15 mouse cellular contexts compared by ENCODE assay signal in the genomic region with DNA sequence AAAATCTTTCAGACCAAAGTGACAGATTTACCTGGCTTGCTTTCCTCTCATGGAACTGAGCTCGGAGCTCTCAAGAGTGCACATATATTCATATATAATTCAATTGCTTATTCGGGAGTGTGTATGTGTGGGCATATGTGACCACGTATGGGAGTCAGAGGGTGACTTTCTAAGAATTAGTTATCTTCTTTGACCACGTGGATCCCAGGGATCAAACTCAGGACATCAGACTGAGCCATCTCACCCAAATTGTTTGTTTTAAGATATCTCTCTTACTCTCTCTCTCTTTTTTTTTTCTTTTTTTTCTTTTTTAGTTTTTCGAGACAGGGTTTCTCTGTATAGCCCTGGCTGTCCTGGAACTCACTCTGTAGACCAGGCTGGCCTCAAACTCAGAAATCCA.
"Had no signal": no experiment of that assay in that cellular context is flagged by ENCODE, and none has a peak within 500 bp of the region (broad histone marks: within the 10 kb centered on the region; RNA-seq: fewer than 3 reads in every experiment).

No protein-coding gene starts in this region.

- ATAC-seq: inflammation-experienced regulatory T-cells, adult 6 months; intestine, embryonic 16.5 days; lung, postnatal 0 days; midbrain, embryonic 13.5 days; midbrain, embryonic 16.5 days had no signal

- H3K9me3 ChIP-seq: megakaryocyte, embryonic 14.5 days; midbrain, embryonic 10.5 days; midbrain, embryonic 13.5 days; neural tube, embryonic 12.5 days had no signal

- H3K36me3 ChIP-seq: midbrain, embryonic 13.5 days; neural tube, embryonic 12.5 days had no signal

- H3K4me3 ChIP-seq: neural tube, embryonic 12.5 days had no signal

- H3K27ac ChIP-seq: left cerebral cortex, adult 2 months; midbrain, embryonic 13.5 days; neural tube, embryonic 12.5 days had no signal

- DNase-seq: kidney, postnatal 10 days; kidney, postnatal 36 days; layer of hippocampus, postnatal 36 days; lung, embryonic 14.5 days; thymus, adult 18-20 months; thymus, postnatal 36 days had no signal

- H3K27me3 ChIP-seq: megakaryocyte, embryonic 14.5 days had no signal

- H3K9ac ChIP-seq: neural tube, embryonic 12.5 days had no signal
